Mouse (Mus musculus) ES-Bruce4 (cell line): ENCODE data around the gene Pld5.

Source experiments
- CTCF ChIP-seq: IDR thresholded peaks from one replicate; pipeline ENCODE4 v1.8.1; 2011; ENCODE audit warnings: low read depth, low read length
- EP300 ChIP-seq: IDR thresholded peaks from 2 replicates; pipeline ENCODE4 v1.6.1; 2011; ENCODE audit warnings: low read depth, low read length; ENCODE audit not compliant: insufficient read depth

DNA sequence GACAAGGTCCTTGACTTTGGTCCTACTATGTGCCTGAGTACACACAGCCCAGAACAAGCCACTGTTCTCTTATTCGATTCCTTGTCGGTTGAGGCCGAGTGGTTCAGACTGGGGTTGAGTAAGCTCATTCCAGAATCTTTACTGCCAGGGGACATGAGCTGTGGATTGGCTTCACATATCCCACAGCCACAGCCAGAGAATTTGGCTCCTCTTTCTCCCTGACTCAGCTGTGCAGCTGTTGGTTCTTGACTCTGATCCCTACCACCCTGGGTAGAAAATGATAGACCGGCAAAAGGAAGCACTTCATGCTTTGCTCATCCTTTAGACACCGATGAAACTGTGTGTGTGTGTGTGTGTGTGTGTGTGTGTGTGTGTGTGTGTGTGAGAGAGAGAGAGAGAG is 343.7 kb downstream of the Pld5 start:
- TF ChIP-seq CTCF (no peak), EP300 (no peak)
